Mouse (Mus musculus) hindbrain, embryonic 16.5 days (tissue): ENCODE measurements around the gene Mapkap1. TPM values are rescaled to one million over a fixed set of nuclear protein-coding genes. Genes with fewer than 3 reads are reported as not detected.
A peak's percentile ranks its signal among the peaks of the same experiment; 100 is the strongest.

Experiments
- ATAC-seq: fragments of 200-750 bp; cut with Nextera tagmentation; 2 replicates; pipeline ENCODE4 v1.8.0; 2017; ENCODE audit warnings: moderate TSS enrichment, moderate library complexity
- H3K27ac ChIP-seq: fragments of 300-500 bp; sonication (generic); 2 replicates; pipeline ENCODE4 v1.5.1; 2014; ENCODE audit warnings: low read depth, mild to moderate bottlenecking, control low read depth, low read length, moderate library complexity
- H3K27me3 ChIP-seq: fragments of 300-500 bp; sonication (generic); replicated peaks from 2 replicates; pipeline ENCODE4 v1.6.1; 2014; ENCODE audit warnings: low read length; ENCODE audit not compliant: control insufficient read depth, insufficient read depth
- H3K36me3 ChIP-seq: fragments of 300-500 bp; sonication (generic); 2 replicates; pipeline ENCODE4 v1.6.1; 2014; ENCODE audit warnings: mild to moderate bottlenecking, low read length, moderate library complexity, mixed read lengths; ENCODE audit not compliant: control insufficient read depth, insufficient read depth
- H3K4me1 ChIP-seq: fragments of 300-500 bp; sonication (generic); 2 replicates; pipeline ENCODE4 v1.6.1; 2014; ENCODE audit warnings: low read depth, low read length; ENCODE audit not compliant: control insufficient read depth, insufficient read depth
- H3K4me2 ChIP-seq: fragments of 300-500 bp; sonication (generic); 2 replicates; pipeline ENCODE4 v1.6.1; 2014; ENCODE audit warnings: mild to moderate bottlenecking, low read length, control low read depth, moderate library complexity
- H3K4me3 ChIP-seq: fragments of 300-500 bp; sonication (generic); 2 replicates; pipeline ENCODE4 v1.5.1; 2014; ENCODE audit warnings: mild to moderate bottlenecking, low read length, control low read depth, moderate library complexity
- H3K9ac ChIP-seq: fragments of 300-500 bp; sonication (generic); 2 replicates; pipeline ENCODE4 v1.6.1; 2014; ENCODE audit warnings: low read depth, mild to moderate bottlenecking, control low read depth, low read length, moderate library complexity
- H3K9me3 ChIP-seq: fragments of 300-500 bp; sonication (generic); 2 replicates; pipeline ENCODE4 v1.6.1; 2014; ENCODE audit warnings: mild to moderate bottlenecking, low read length, moderate library complexity; ENCODE audit not compliant: control insufficient read depth
- WGBS: fragments of 180-500 bp; shearing (Covaris S2); extraction: QIAGEN DNeasy Blood & Tissue Kit; methylation state at CpG from one replicate; pipeline ENCODE4 v1.1.7; 2014; 5-methylcytosine and 5-hydroxymethylcytosine counted together
- polyA plus RNA-seq: library from polyadenylated mRNA; unstranded; fragments of >200 nt; fragmentation: Nextera tagmentation; extraction: Ambion mirVana; gene quantifications from 2 replicates; pipeline ENCODE4 v1.2.1, GENCODE M21; 2015

The Mapkap1 gene
- polyA plus RNA-seq, 1 experiment from 2014 or later: 94.3 TPM

- H3K36me3 ChIP-seq: no peaks in the 10 kb centered on the region
- no peak overlapping the region for H3K27ac ChIP-seq
- H3K27me3 ChIP-seq: no peaks in the 10 kb centered on the region
- H3K9me3 ChIP-seq: no peaks in the 10 kb centered on the region
- no peak for ATAC-seq
- H3K9ac ChIP-seq: no peak overlapping the region
- H3K4me2 ChIP-seq: no peak overlapping the region
- peaks cover 12% of the 10 kb centered on the region for H3K4me1 ChIP-seq
- WGBS: 75% methylated on average over 5 of the region's 5 CpGs
- no peak overlapping the region for H3K4me3 ChIP-seq
These were observed 162.6 kb downstream of the Mapkap1 start for GRCm38 (mm10) chr2:34569131-34569530.

GRCm38 (mm10) chr2:34570378-34570777, 163.8 kb downstream of the Mapkap1 start:
- no peak overlapping the region for H3K4me3 ChIP-seq
- no peak overlapping the region for H3K9ac ChIP-seq
- H3K27ac ChIP-seq: peak overlapping the region; percentile 23; the same call in 1 of the 2 replicates
- ATAC-seq: peak; percentile 44; the same call in 1 of the 2 replicates
- H3K36me3 ChIP-seq: no peaks in the 10 kb centered on the region
- no peak overlapping the region for H3K4me2 ChIP-seq
- H3K9me3 ChIP-seq: no peaks in the 10 kb centered on the region
- H3K4me1 ChIP-seq: peaks cover 12% of the 10 kb centered on the region
- 8% methylated on average over 6 of the region's 6 CpGs for WGBS
- H3K27me3 ChIP-seq: no peaks in the 10 kb centered on the region

- Histone ChIP-seq H3K27me3 (no peaks in the 10 kb centered on the region), H3K4me2 (no peak overlapping the region), H3K27ac (peak overlapping the region; percentile 23; the same call in 1 of the 2 replicates), H3K9me3 (no peaks in the 10 kb centered on the region), H3K4me3 (no peak overlapping the region), H3K9ac (no peak overlapping the region), H3K36me3 (no peaks in the 10 kb centered on the region), H3K4me1 (peaks cover 12% of the 10 kb centered on the region)
- ATAC-seq: no peak; the same call in 1 of the 2 replicates
- 0% methylated on average over 1 of the region's 1 CpGs for WGBS
These were observed 164.5 kb downstream of the Mapkap1 start for GRCm38 (mm10) chr2:34571096-34571495.

GRCm38 (mm10) chr2:34573073-34573472, 166.5 kb downstream of the Mapkap1 start:
- H3K9me3 ChIP-seq: no peaks in the 10 kb centered on the region
- WGBS: 63% methylated on average over 4 of the region's 4 CpGs
- H3K4me1 ChIP-seq: peaks cover 17% of the 10 kb centered on the region
- no peak for ATAC-seq
- no peak overlapping the region for H3K4me3 ChIP-seq
- H3K9ac ChIP-seq: no peak overlapping the region
- H3K27me3 ChIP-seq: no peaks in the 10 kb centered on the region
- H3K27ac ChIP-seq: no peak overlapping the region
- no peaks in the 10 kb centered on the region for H3K36me3 ChIP-seq
- no peak overlapping the region for H3K4me2 ChIP-seq

GRCm38 (mm10) chr2:34588546-34588945, 182.0 kb downstream of the Mapkap1 start:
- Histone ChIP-seq H3K4me3 (no peak overlapping the region), H3K36me3 (peaks cover 3% of the 10 kb centered on the region; the same call in 1 of the 2 replicates), H3K27ac (no peak overlapping the region), H3K9me3 (no peaks in the 10 kb centered on the region), H3K9ac (no peak overlapping the region), H3K4me2 (no peak overlapping the region), H3K27me3 (no peaks in the 10 kb centered on the region), H3K4me1 (no peaks in the 10 kb centered on the region)
- 61% methylated on average over 8 of the region's 8 CpGs for WGBS
- ATAC-seq: 0 out of 2 replicates have a peak, but pooled peaks have one; percentile 17

- Histone ChIP-seq H3K4me2 (no peak overlapping the region), H3K27ac (no peak overlapping the region), H3K9ac (no peak overlapping the region), H3K27me3 (no peaks in the 10 kb centered on the region), H3K4me3 (no peak overlapping the region), H3K36me3 (no peaks in the 10 kb centered on the region), H3K9me3 (no peaks in the 10 kb centered on the region), H3K4me1 (no peaks in the 10 kb centered on the region)
- WGBS: 80% methylated on average over 16 of the region's 16 CpGs
- ATAC-seq: no peak
These were observed 185.3 kb downstream of the Mapkap1 start for GRCm38 (mm10) chr2:34591721-34592360.

- H3K4me3 ChIP-seq: no peak overlapping the region
- H3K9ac ChIP-seq: no peak overlapping the region
- no peak overlapping the region for H3K4me2 ChIP-seq
- H3K27me3 ChIP-seq: no peaks in the 10 kb centered on the region
- no peaks in the 10 kb centered on the region for H3K4me1 ChIP-seq
- H3K27ac ChIP-seq: no peak overlapping the region
- ATAC-seq: no peak
- H3K36me3 ChIP-seq: no peaks in the 10 kb centered on the region
- WGBS: 79% methylated on average over 8 of the region's 8 CpGs
- no peaks in the 10 kb centered on the region for H3K9me3 ChIP-seq
These were observed 185.9 kb downstream of the Mapkap1 start for GRCm38 (mm10) chr2:34592361-34592960.

- WGBS: 94% methylated on average over 5 of the region's 5 CpGs
- no peak overlapping the region for H3K27ac ChIP-seq
These were observed 187.4 kb downstream of the Mapkap1 start for GRCm38 (mm10) chr2:34594001-34594400.

GRCm38 (mm10) chr2:34599606-34600255, 193.2 kb downstream of the Mapkap1 start:
- H3K9ac ChIP-seq: no peak overlapping the region

More at GRCm38 (mm10) chr2:34594001-34594400, 187.4 kb downstream of the Mapkap1 start:
- Histone ChIP-seq H3K9ac (no peak overlapping the region), H3K4me1 (no peaks in the 10 kb centered on the region), H3K4me2 (no peak overlapping the region), H3K4me3 (no peak overlapping the region), H3K36me3 (no peaks in the 10 kb centered on the region), H3K27me3 (no peaks in the 10 kb centered on the region), H3K9me3 (no peaks in the 10 kb centered on the region)
- no peak for ATAC-seq

More at GRCm38 (mm10) chr2:34599606-34600255, 193.2 kb downstream of the Mapkap1 start:
- Histone ChIP-seq H3K4me3 (no peak overlapping the region), H3K4me2 (no peak overlapping the region), H3K4me1 (peaks cover 18% of the 10 kb centered on the region), H3K9me3 (no peaks in the 10 kb centered on the region), H3K36me3 (no peaks in the 10 kb centered on the region), H3K27ac (no peak overlapping the region), H3K27me3 (no peaks in the 10 kb centered on the region)
- ATAC-seq: no peak
- WGBS: 62% methylated on average over 5 of the region's 5 CpGs
